Mouse (Mus musculus) heart, adult 2 months (tissue): Measurements from ENCODE around the gene H2al1g. TPM values are rescaled to one million over a fixed set of nuclear protein-coding genes. Genes with fewer than 3 reads are reported as not detected.

ENCODE experiments used
- DNase-seq, 2 experiments: peaks; one replicate each; pipeline ENCODE4 v3.0.0; 2021
- H3K27ac ChIP-seq: fragments of 200-600 bp; 2 replicates; pipeline ENCODE4 v1.8.1; 2022
- H3K27me3 ChIP-seq: fragments of 200-500 bp; 2 replicates; pipeline ENCODE4 v1.6.1; 2012; ENCODE audit warnings: mild to moderate bottlenecking, low read length, inconsistent platforms, mixed read lengths; ENCODE audit not compliant: control insufficient read depth, insufficient read depth
- H3K36me3 ChIP-seq: fragments of 200-500 bp; 2 replicates; pipeline ENCODE4 v1.6.1; 2012; ENCODE audit warnings: low read length, inconsistent platforms; ENCODE audit not compliant: control insufficient read depth, insufficient read depth
- H3K4me1 ChIP-seq: fragments of 200-500 bp; 2 replicates; pipeline ENCODE4 v1.6.1; 2011; ENCODE audit warnings: low read length; ENCODE audit not compliant: control insufficient read depth, insufficient read depth
- H3K4me3 ChIP-seq: fragments of 200-600 bp; 2 replicates; pipeline ENCODE4 v1.8.1; 2022
- H3K79me2 ChIP-seq: fragments of 200-500 bp; replicated peaks from 2 replicates; pipeline ENCODE4 v1.6.1; 2012; ENCODE audit warnings: mild to moderate bottlenecking, inconsistent platforms, low read length, moderate library complexity, mixed read lengths; ENCODE audit not compliant: control insufficient read depth, insufficient read depth
- H3K9ac ChIP-seq: fragments of 200-500 bp; 2 replicates; pipeline ENCODE4 v1.6.1; 2012; ENCODE audit warnings: low read depth, mild to moderate bottlenecking, control low read depth, inconsistent platforms, low read length, mixed read lengths
- CTCF ChIP-seq: fragments of 200-600 bp; IDR thresholded peaks from 2 replicates; pipeline ENCODE4 v1.8.1; 2022; ENCODE audit warnings: antibody characterized with exemption, mild to moderate bottlenecking, moderate library complexity
- EP300 ChIP-seq: fragments of 200-500 bp; IDR thresholded peaks from 2 replicates; pipeline ENCODE4 v1.6.1; 2011; ENCODE audit warnings: low read depth, low read length, control low read depth; ENCODE audit not compliant: insufficient read depth
- POLR2A ChIP-seq: fragments of 200-500 bp; IDR thresholded peaks from 2 replicates; pipeline ENCODE4 v1.6.1; 2011; ENCODE audit warnings: mild to moderate bottlenecking, low read depth, low read length, control low read depth; ENCODE audit not compliant: insufficient read depth
- WGBS: fragments of 180-500 bp; shearing (Covaris S2); methylation state at CpG from one replicate; pipeline ENCODE4 v1.1.7; 2018; 5-methylcytosine and 5-hydroxymethylcytosine counted together
- intact Hi-C: fragments of 180-260 bp; cut with DNase I; formaldehyde crosslinking; loops from one replicate; pipeline ENCODE4 v1.15.1; 2025
- polyA plus RNA-seq: library from polyadenylated mRNA; depleted of rRNA; stranded (reverse); fragments of >200 nt; gene quantifications from 2 replicates; pipeline ENCODE4 v1.2.3, GENCODE M21; 2012; rRNA removed
- total RNA-seq, 2 experiments: library from RNA; stranded (reverse); gene quantifications; 2 replicates each; pipeline ENCODE4 v1.2.3; 2021

H2al1g gene
- total and polyA plus RNA-seq, 3 experiments, result not detected

DNA sequence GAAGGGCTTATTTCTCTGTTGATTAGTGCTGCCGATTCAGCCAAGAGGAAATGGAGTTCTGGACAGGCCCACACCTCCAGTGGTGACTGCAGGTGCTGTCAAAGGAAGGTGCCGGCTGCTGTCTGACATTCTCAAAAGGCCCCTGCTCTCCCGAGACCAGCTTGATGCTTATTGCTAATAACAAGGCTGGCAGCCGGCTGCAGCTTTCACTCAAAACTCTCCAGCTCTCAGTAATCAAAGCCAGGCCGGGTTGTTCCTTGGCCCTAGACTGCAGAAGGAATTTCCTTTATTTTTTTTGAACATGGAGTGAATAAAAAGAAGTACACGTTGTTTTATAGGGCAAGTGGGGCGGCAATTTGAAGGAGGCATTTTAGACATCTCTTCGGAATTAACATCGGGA lies 27.7 kb downstream of the H2al1g start:
- no peaks in the 10 kb centered on the region for H3K36me3 ChIP-seq
- no peak overlapping the region for H3K9ac ChIP-seq
- peak; percentile 11 to 22 for DNase-seq
- H3K27ac ChIP-seq, result no peak overlapping the region
- H3K4me3 ChIP-seq, result no peak overlapping the region
- intact Hi-C loops, result no loop called here
- no peaks in the 10 kb centered on the region for H3K79me2 ChIP-seq
- no peak for TF ChIP-seq CTCF
- TF ChIP-seq EP300, result no peak
- no peak for TF ChIP-seq POLR2A
- WGBS, result 53% methylated on average over 9 of the region's 9 CpGs
- H3K4me1 ChIP-seq, result no peaks in the 10 kb centered on the region
- no peaks in the 10 kb centered on the region for H3K27me3 ChIP-seq

DNA sequence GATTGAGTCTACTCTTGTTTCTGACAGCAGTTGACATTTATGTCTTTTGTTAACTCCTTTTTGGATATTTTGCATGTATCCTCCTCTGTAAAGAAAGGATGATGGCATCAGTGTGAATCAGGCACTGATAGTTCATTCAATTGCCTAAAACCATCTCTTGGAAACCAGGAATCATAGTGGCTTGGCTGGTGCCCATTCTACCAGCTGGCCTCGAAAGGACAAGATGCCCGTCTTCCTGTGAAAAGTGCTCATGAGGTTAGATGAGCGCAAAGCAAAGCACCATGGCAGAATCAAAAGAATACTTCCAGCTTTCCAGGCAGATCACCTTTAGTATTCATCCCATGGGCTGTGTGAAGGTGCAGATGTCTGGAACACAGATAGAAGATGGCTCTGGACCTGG lies 28.7 kb downstream of the H2al1g start:
- H3K4me1 ChIP-seq, result no peaks in the 10 kb centered on the region
- TF ChIP-seq POLR2A, result no peak
- TF ChIP-seq EP300, result no peak
- TF ChIP-seq CTCF, result no peak
- H3K79me2 ChIP-seq, result no peaks in the 10 kb centered on the region
- DNase-seq, result no peak
- no peak overlapping the region for H3K4me3 ChIP-seq
- no peak overlapping the region for H3K9ac ChIP-seq
- H3K36me3 ChIP-seq, result no peaks in the 10 kb centered on the region
- no peak overlapping the region for H3K27ac ChIP-seq
- H3K27me3 ChIP-seq, result no peaks in the 10 kb centered on the region
- 91% methylated on average over 3 of the region's 3 CpGs for WGBS
- intact Hi-C loops, result no loop called here

DNA sequence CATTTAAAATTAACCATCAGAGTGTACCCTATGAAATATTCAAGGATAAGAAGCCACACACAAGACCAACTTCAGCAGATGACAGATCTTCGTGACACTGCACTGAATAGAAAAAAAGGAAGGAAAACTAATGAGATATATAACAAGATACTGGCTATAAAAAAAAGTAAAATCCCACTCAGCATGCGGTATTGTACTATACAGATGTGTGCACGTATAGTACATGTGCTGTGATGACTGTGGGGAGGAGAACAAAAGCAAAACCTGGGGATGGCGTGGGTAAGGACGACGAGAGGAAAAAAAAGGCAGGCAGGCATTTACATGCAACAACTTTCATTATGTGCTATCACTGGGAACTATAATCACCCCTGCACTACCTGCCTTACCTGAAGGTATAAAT lies 42.8 kb downstream of the H2al1g start:
- no peak overlapping the region for H3K27ac ChIP-seq
- TF ChIP-seq POLR2A (no peak), EP300 (no peak), CTCF (no peak)
- no peaks in the 10 kb centered on the region for H3K36me3 ChIP-seq
- no peaks in the 10 kb centered on the region for H3K27me3 ChIP-seq
- no peak overlapping the region for H3K9ac ChIP-seq
- no peak for DNase-seq
- H3K4me3 ChIP-seq, result no peak overlapping the region
- no peaks in the 10 kb centered on the region for H3K79me2 ChIP-seq
- 81% methylated on average over 6 of the region's 6 CpGs for WGBS
- no peaks in the 10 kb centered on the region for H3K4me1 ChIP-seq
- intact Hi-C loops, result no loop called here

DNA sequence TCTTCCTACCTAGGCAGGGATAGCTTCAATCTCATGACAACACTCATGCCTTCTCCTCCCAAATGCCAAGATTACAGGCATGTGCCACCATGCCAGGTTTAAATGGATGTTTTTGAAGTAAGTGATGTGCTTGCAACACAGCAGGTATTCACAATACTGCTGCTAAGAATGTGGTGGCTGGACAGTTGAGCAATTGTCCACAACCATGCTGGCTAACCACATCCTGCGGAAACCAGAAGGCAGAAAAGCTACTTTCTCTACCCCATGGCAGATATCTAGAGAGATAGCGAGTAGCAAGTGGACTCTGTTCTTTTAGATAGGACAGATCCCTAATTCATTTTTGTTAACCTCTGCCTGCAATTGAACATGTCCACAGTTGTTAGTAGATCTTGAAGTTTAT lies 43.2 kb downstream of the H2al1g start:
- no peak for DNase-seq
- Histone ChIP-seq H3K27ac (no peak overlapping the region), H3K4me3 (no peak overlapping the region), H3K36me3 (no peaks in the 10 kb centered on the region), H3K27me3 (no peaks in the 10 kb centered on the region), H3K9ac (no peak overlapping the region), H3K79me2 (no peaks in the 10 kb centered on the region), H3K4me1 (no peaks in the 10 kb centered on the region)
- intact Hi-C loops, result no loop called here
- TF ChIP-seq CTCF (no peak), EP300 (no peak), POLR2A (no peak)
- WGBS, result 83% methylated on average over 2 of the region's 2 CpGs

DNA sequence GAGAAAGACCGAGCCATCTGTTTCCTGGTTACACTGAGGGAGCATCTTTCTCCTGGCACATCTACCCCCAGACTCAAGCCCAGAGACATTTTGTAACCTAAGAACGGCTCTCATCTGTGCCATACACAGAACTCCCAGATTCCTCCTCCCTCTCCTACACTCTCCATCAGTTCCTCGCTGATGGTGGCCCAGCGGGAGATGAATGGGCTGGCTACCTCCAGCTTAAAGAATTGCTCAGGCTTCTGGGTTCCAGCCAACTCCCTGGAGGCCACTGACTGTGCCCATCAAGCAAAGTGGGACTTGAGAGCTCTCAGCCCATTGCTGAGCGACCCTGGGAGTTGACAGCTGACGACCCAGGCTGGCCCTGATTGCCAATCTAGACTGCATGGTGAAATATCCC lies 45.8 kb downstream of the H2al1g start:
- Histone ChIP-seq H3K36me3 (no peaks in the 10 kb centered on the region), H3K27me3 (no peaks in the 10 kb centered on the region), H3K9ac (no peak overlapping the region), H3K4me1 (no peaks in the 10 kb centered on the region), H3K4me3 (no peak overlapping the region), H3K79me2 (no peaks in the 10 kb centered on the region), H3K27ac (no peak overlapping the region)
- TF ChIP-seq EP300 (no peak), POLR2A (no peak), CTCF (no peak)
- DNase-seq, result no peak
- WGBS, result 67% methylated on average over 6 of the region's 6 CpGs
- intact Hi-C loops, result no loop called here

DNA sequence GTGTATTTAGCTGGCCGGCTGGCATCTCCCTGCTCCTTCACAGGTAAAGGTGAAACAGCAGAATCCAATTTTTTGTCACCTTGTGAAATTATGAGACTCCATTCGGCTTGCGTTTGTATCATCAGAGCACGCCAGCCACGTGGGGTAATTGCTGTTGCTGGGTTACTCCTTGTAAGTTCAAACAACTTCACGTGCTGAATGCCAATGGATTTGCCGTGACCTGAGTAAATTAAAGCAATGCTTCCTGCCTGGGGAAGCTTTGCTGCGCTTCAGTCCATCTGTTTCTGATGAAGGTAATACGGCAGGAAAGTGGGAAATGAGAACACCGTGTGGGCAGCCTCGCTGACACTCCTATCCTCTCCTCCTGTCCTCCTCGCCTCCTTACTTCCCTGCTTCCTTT lies 47.1 kb downstream of the H2al1g start:
- 77% methylated on average over 12 of the region's 12 CpGs for WGBS
- intact Hi-C loops, result no loop called here

More for the DNA sequence above, 47.1 kb downstream of the H2al1g start:
- TF ChIP-seq CTCF (no peak), EP300 (no peak), POLR2A (no peak)
- H3K9ac ChIP-seq, result no peak overlapping the region
- H3K27me3 ChIP-seq, result no peaks in the 10 kb centered on the region
- no peaks in the 10 kb centered on the region for H3K79me2 ChIP-seq
- H3K4me3 ChIP-seq, result no peak overlapping the region
- H3K4me1 ChIP-seq, result no peaks in the 10 kb centered on the region
- DNase-seq, result no peak
- H3K27ac ChIP-seq, result no peak overlapping the region
- H3K36me3 ChIP-seq, result no peaks in the 10 kb centered on the region

Other genes starting within 250 kb of the H2al1g start
- not detected for gene H2al1a, start 19.0 kb upstream of the H2al1g start, total RNA-seq
- gene H2al1a, start 19.0 kb upstream of the H2al1g start, polyA plus RNA-seq, result not detected in 2 replicates
- not detected for gene H2al1b, start 15.8 kb upstream of the H2al1g start, total RNA-seq
- not detected in 2 replicates for gene H2al1b, start 15.8 kb upstream of the H2al1g start, polyA plus RNA-seq
- not detected for gene H2al1c, start 12.6 kb upstream of the H2al1g start, total RNA-seq
- gene H2al1c, start 12.6 kb upstream of the H2al1g start, polyA plus RNA-seq, result not detected in 2 replicates
- gene H2al1d, start 9.4 kb upstream of the H2al1g start, total RNA-seq, result not detected
- not detected in 2 replicates for gene H2al1d, start 9.4 kb upstream of the H2al1g start, polyA plus RNA-seq
- gene H2al1e, start 6.3 kb upstream of the H2al1g start, total RNA-seq, result not detected
- gene H2al1e, start 6.3 kb upstream of the H2al1g start, polyA plus RNA-seq, result not detected in 2 replicates
- gene H2al1f, start 3.1 kb upstream of the H2al1g start, total RNA-seq, result not detected
- not detected in 2 replicates for gene H2al1f, start 3.1 kb upstream of the H2al1g start, polyA plus RNA-seq
- gene H2al1h, start 3.2 kb downstream of the H2al1g start, total RNA-seq, result not detected
- gene H2al1h, start 3.2 kb downstream of the H2al1g start, polyA plus RNA-seq, result not detected in 2 replicates
- gene H2al1i, start 6.4 kb downstream of the H2al1g start, total RNA-seq, result not detected
- gene H2al1i, start 6.4 kb downstream of the H2al1g start, polyA plus RNA-seq, result not detected in 2 replicates
- gene H2al1j, start 9.6 kb downstream of the H2al1g start, total RNA-seq, result not detected
- gene H2al1j, start 9.6 kb downstream of the H2al1g start, polyA plus RNA-seq, result not detected in 2 replicates